Mouse (Mus musculus): ENCODE data around the gene Zfp553. TPM values are rescaled to one million over a fixed set of nuclear protein-coding genes. Genes with fewer than 3 reads are reported as not detected.

Zfp553 gene
- total RNA-seq, 2 experiments from 2014 or later = 21.0 TPM

GRCm38 (mm10) chr7:127273118-127273923 lies 40.5 kb downstream of the Zfp553 start:
- DNase-seq = peak in 1 of 2 experiments; percentile 26

GRCm38 (mm10) chr7:127273925-127274789 lies 41.3 kb downstream of the Zfp553 start, which contains the start of gene Sephs2:
Gene Sephs2, minus strand, starts transcription at chr7:127274055.
- DNase-seq = peak; percentile 93 to 94

GRCm38 (mm10) chr7:127276519-127276961 lies 43.7 kb downstream of the Zfp553 start:
- no peak for DNase-seq

- DNase-seq = no peak
These were observed 45.5 kb downstream of the Zfp553 start for GRCm38 (mm10) chr7:127278311-127278710.

GRCm38 (mm10) chr7:127280092-127280491 lies 47.2 kb downstream of the Zfp553 start:
- no peak for DNase-seq

- no peak for DNase-seq
These were observed 48.3 kb downstream of the Zfp553 start for GRCm38 (mm10) chr7:127281114-127281513.

GRCm38 (mm10) chr7:127282190-127282589 lies 49.3 kb downstream of the Zfp553 start:
- no peak for DNase-seq

GRCm38 (mm10) chr7:127285154-127285553 lies 52.3 kb downstream of the Zfp553 start:
- no peak for DNase-seq

Other genes starting within 250 kb of the Zfp553 start
- gene Mvp, start 218.4 kb upstream of the Zfp553 start, total RNA-seq (2021) = 1 to 10 TPM; 7.2 to 8.4 TPM
- gene Pagr1b, start 216.6 kb upstream of the Zfp553 start, total RNA-seq (2021) = under 1 TPM in 1 of 2 experiments, not detected in 1; 0.90 TPM
- 10 to 100 TPM; 10.4 to 16.2 TPM for gene Pagr1a, start 215.7 kb upstream of the Zfp553 start, total RNA-seq (2021)
- 10 to 100 TPM; 68.6 to 82.2 TPM for gene Gm42742, start 212.0 kb upstream of the Zfp553 start, total RNA-seq (2021)
- 100 to 1,000 TPM; 229 to 233 TPM for gene Prrt2, start 211.8 kb upstream of the Zfp553 start, total RNA-seq (2021)
- 100 to 1,000 TPM; 258 to 261 TPM for gene Maz, start 206.0 kb upstream of the Zfp553 start, total RNA-seq (2021)
- gene Kif22, start 190.6 kb upstream of the Zfp553 start, total RNA-seq (2021) = 1 to 10 TPM; 6.9 to 7.3 TPM
- gene Zg16, start 145.7 kb upstream of the Zfp553 start, total RNA-seq (2021) = not detected
- 1 to 10 TPM in 1 of 2 experiments, under 1 TPM in 1; 0.92 to 1.1 TPM for gene AI467606, start 141.7 kb upstream of the Zfp553 start, total RNA-seq (2021)
- gene Qprt, start 110.8 kb upstream of the Zfp553 start, total RNA-seq (2021) = under 1 TPM; 0.32 to 0.66 TPM
- gene Spn, start 95.2 kb upstream of the Zfp553 start, total RNA-seq (2021) = under 1 TPM; 0.50 to 0.73 TPM
- 10 to 100 TPM; 93.9 to 95.1 TPM for gene Cd2bp2, start 37.0 kb upstream of the Zfp553 start, total RNA-seq (2021)
- 100 to 1,000 TPM; 107 to 108 TPM for gene Tbc1d10b, start 24.6 kb upstream of the Zfp553 start, total RNA-seq (2021)
- gene Mylpf, start 24.2 kb upstream of the Zfp553 start, total RNA-seq (2021) = 1 to 10 TPM in 1 of 2 experiments, not detected in 1; 1.1 TPM
- gene Sept1, start 69 bp downstream of the Zfp553 start, total RNA-seq (2021) = 1 to 10 TPM; 5.2 to 5.4 TPM
- gene Zfp771, start 11.2 kb downstream of the Zfp553 start, total RNA-seq (2021) = 10 to 100 TPM; 69.3 to 74.9 TPM
- 10 to 100 TPM; 21.0 to 21.9 TPM for gene Dctpp1, start 27.6 kb downstream of the Zfp553 start, total RNA-seq (2021)
- gene Sephs2, start 41.0 kb downstream of the Zfp553 start, total RNA-seq (2021) = 10 to 100 TPM; 36.1 to 37.2 TPM
- under 1 TPM; 0.10 to 0.35 TPM for gene Itgal, start 63.2 kb downstream of the Zfp553 start, total RNA-seq (2021)
- gene Zfp768, start 112.5 kb downstream of the Zfp553 start, total RNA-seq (2021) = 10 to 100 TPM; 10.2 to 11.4 TPM
- gene Zfp747, start 143.0 kb downstream of the Zfp553 start, total RNA-seq (2021) = 1 to 10 TPM; 6.4 to 7.4 TPM
- gene 9130019O22Rik, start 154.1 kb downstream of the Zfp553 start, total RNA-seq (2021) = 1 to 10 TPM; 2.7 to 3.2 TPM
- gene E430018J23Rik, start 160.6 kb downstream of the Zfp553 start, total RNA-seq (2021) = 1 to 10 TPM; 6.8 to 7.0 TPM
- gene Zfp764, start 173.8 kb downstream of the Zfp553 start, total RNA-seq (2021) = 1 to 10 TPM; 3.7 to 4.8 TPM
- 10 to 100 TPM; 12.5 to 17.4 TPM for gene Zfp688, start 189.0 kb downstream of the Zfp553 start, total RNA-seq (2021)
- 1 to 10 TPM; 6.9 to 7.1 TPM for gene Zfp689, start 216.1 kb downstream of the Zfp553 start, total RNA-seq (2021)
- 10 to 100 TPM; 27.6 to 30.5 TPM for gene Prr14, start 226.6 kb downstream of the Zfp553 start, total RNA-seq (2021)
- gene Fbrs, start 246.1 kb downstream of the Zfp553 start, total RNA-seq (2021) = 10 to 100 TPM; 61.5 to 65.4 TPM

All from layer of hippocampus, postnatal 36 days (tissue).